Mouse (Mus musculus) heart, adult 2 months (tissue): ENCODE measurements around the gene Fam32a.

Experiments
- CTCF ChIP-seq: fragments of 200-600 bp; IDR thresholded peaks from 2 replicates; pipeline ENCODE4 v1.8.1; 2022; ENCODE audit warnings: antibody characterized with exemption, mild to moderate bottlenecking, moderate library complexity
- EP300 ChIP-seq: fragments of 200-500 bp; IDR thresholded peaks from 2 replicates; pipeline ENCODE4 v1.6.1; 2011; ENCODE audit warnings: low read depth, low read length, control low read depth; ENCODE audit not compliant: insufficient read depth
- POLR2A ChIP-seq: fragments of 200-500 bp; IDR thresholded peaks from 2 replicates; pipeline ENCODE4 v1.6.1; 2011; ENCODE audit warnings: mild to moderate bottlenecking, low read depth, low read length, control low read depth; ENCODE audit not compliant: insufficient read depth

DNA sequence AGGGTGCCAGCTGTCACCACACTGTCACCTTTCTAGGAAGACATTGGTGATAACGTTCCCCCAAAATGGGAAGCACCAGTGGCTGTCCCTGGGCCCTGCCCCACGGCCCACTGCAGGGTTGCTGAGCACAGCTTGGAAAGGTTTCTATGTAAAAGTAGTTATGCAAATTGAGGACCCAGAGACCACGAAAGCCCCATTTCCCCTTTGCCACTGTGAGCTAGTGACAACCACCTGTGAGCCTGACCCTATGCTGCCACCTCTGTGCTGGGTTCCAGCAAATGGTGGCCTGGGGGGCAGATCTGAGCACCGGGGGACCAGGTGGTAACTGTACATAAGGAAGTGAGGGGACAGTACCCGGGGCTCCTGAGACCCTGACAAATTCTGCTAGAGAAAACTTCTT is 54.3 kb downstream of the Fam32a start:
- TF ChIP-seq EP300 (no peak), POLR2A (no peak), CTCF (no peak)
